Mouse (Mus musculus): Measurements from ENCODE around the gene Taf8. TPM values are rescaled to one million over a fixed set of nuclear protein-coding genes. Genes with fewer than 3 reads are reported as not detected.

The Taf8 gene
- polyA plus RNA-seq, 1 experiment from 2014 or later, result 19.5 TPM

GRCm38 (mm10) chr17:47485791-47486190 is 16.3 kb downstream of the Taf8 start:
- H3K36me3 ChIP-seq (ENCODE audit: control insufficient read depth, insufficient read depth, low read length), result peaks cover 26% of the 10 kb centered on the region
- peaks cover 3% of the 10 kb centered on the region; the same call in 1 of the 2 replicates for H3K4me1 ChIP-seq (ENCODE audit: control insufficient read depth, insufficient read depth, low read length)
- H3K9ac ChIP-seq (ENCODE audit: low read depth, low read length), result no peak overlapping the region
- H3K4me2 ChIP-seq (ENCODE audit: low read depth, low read length), result no peak overlapping the region
- ATAC-seq (ENCODE audit: low read depth), result peak; percentile 27; the same call in 1 of the 2 replicates
- H3K27me3 ChIP-seq (replicated peaks; ENCODE audit: control insufficient read depth, insufficient read depth, low read length), result no peaks in the 10 kb centered on the region
- no peak overlapping the region for H3K4me3 ChIP-seq (ENCODE audit: low read depth, low read length)
- WGBS, result 80% methylated on average over 3 of the region's 3 CpGs
- H3K27ac ChIP-seq (replicated peaks; ENCODE audit: low read depth, low read length), result no peak overlapping the region
- no peaks in the 10 kb centered on the region for H3K9me3 ChIP-seq (ENCODE audit: control insufficient read depth, low read length)
- peak; percentile 78 for DNase-seq (ENCODE audit: low spot score)

DNA sequence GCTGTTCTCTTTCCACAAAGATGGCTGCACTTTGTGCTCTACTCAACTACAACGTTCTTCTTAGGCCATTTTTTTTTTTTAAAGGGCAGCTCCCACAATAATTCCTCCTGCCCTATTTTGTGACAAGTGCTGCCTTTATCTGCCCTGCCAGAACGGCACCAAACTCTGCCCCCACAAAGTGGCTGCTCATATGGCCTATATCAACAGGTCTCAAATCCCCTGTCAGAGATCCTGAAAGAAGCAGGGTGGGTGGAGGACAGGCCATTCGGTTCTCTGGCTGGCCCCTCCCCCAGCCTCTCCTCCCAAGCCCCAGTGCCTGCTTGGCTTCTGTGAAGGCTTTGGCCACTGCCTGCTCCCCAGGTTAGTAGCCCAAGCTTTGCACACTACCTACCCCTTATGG is 17.1 kb downstream of the Taf8 start:
- Histone ChIP-seq H3K9me3 (ENCODE audit: control insufficient read depth, low read length) (no peaks in the 10 kb centered on the region), H3K4me1 (ENCODE audit: control insufficient read depth, insufficient read depth, low read length) (peaks cover 3% of the 10 kb centered on the region; the same call in 1 of the 2 replicates), H3K4me2 (ENCODE audit: low read depth, low read length) (no peak overlapping the region), H3K36me3 (ENCODE audit: control insufficient read depth, insufficient read depth, low read length) (peaks cover 18% of the 10 kb centered on the region), H3K27me3 (replicated peaks; ENCODE audit: control insufficient read depth, insufficient read depth, low read length) (no peaks in the 10 kb centered on the region), H3K27ac (replicated peaks; ENCODE audit: low read depth, low read length) (peak overlapping the region; percentile 56), H3K9ac (ENCODE audit: low read depth, low read length) (no peak overlapping the region), H3K4me3 (ENCODE audit: low read depth, low read length) (no peak overlapping the region)
- no peak for DNase-seq (ENCODE audit: low spot score)
- no peak for ATAC-seq (ENCODE audit: low read depth)
- 14% methylated on average over 3 of the region's 3 CpGs for WGBS

DNA sequence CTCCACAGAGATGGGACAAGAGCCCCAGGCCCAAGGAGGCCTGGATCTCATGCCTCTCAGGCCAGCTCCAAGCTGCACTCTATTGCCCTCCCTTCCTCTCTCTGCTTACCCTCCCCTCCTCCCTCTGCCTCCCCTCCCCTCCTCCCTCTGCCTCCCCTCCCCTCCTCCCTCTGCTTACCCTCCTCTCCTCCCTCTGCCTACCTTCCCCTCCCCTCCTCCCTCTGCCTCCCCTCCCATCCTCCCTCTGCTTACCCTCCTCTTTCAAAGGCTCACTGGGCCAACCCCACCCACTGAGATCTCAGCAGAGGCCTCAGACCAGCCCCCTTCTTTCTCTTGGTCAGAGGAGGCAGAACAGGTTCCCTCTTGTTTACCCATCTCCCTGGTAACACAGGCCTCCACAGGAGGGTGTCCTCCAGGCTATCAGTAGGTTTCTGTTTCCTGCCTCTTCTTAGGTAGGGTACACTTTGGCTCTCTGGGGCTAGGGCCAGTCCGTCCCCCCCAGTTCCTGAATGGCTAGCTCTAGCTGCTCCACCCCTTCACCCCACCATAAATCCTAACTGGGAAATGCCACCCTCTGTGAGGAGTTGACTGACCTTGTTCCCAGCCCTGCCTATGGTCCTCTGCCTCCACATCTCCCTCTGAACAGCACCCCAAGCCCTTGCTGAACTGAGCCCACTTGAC is 17.7 kb downstream of the Taf8 start:
- H3K9ac ChIP-seq (ENCODE audit: low read depth, low read length), result no peak overlapping the region
- ATAC-seq (ENCODE audit: low read depth) (peak; percentile 86), DNase-seq (ENCODE audit: low spot score) (peak; percentile 84)
- 44% methylated on average over 1 of the region's 1 CpGs for WGBS
- no peaks in the 10 kb centered on the region for H3K9me3 ChIP-seq (ENCODE audit: control insufficient read depth, low read length)
- peaks cover 3% of the 10 kb centered on the region; the same call in 1 of the 2 replicates for H3K4me1 ChIP-seq (ENCODE audit: control insufficient read depth, insufficient read depth, low read length)
- no peaks in the 10 kb centered on the region for H3K27me3 ChIP-seq (replicated peaks; ENCODE audit: control insufficient read depth, insufficient read depth, low read length)
- H3K4me3 ChIP-seq (ENCODE audit: low read depth, low read length), result no peak overlapping the region
- peaks cover 12% of the 10 kb centered on the region for H3K36me3 ChIP-seq (ENCODE audit: control insufficient read depth, insufficient read depth, low read length)
- no peak overlapping the region for H3K4me2 ChIP-seq (ENCODE audit: low read depth, low read length)
- H3K27ac ChIP-seq (replicated peaks; ENCODE audit: low read depth, low read length), result peak overlapping the region; percentile 56

GRCm38 (mm10) chr17:47482401-47482800 is 19.7 kb downstream of the Taf8 start:
- Histone ChIP-seq H3K9me3 (ENCODE audit: control insufficient read depth, low read length) (no peaks in the 10 kb centered on the region), H3K4me3 (ENCODE audit: low read depth, low read length) (no peak overlapping the region), H3K27ac (replicated peaks; ENCODE audit: low read depth, low read length) (no peak overlapping the region), H3K9ac (ENCODE audit: low read depth, low read length) (no peak overlapping the region), H3K4me2 (ENCODE audit: low read depth, low read length) (no peak overlapping the region), H3K36me3 (ENCODE audit: control insufficient read depth, insufficient read depth, low read length) (no peaks in the 10 kb centered on the region), H3K4me1 (ENCODE audit: control insufficient read depth, insufficient read depth, low read length) (peaks cover 3% of the 10 kb centered on the region; the same call in 1 of the 2 replicates), H3K27me3 (replicated peaks; ENCODE audit: control insufficient read depth, insufficient read depth, low read length) (no peaks in the 10 kb centered on the region)
- WGBS, result 51% methylated on average over 2 of the region's 2 CpGs
- peak; percentile 54 for DNase-seq (ENCODE audit: low spot score)
- no peak for ATAC-seq (ENCODE audit: low read depth)

DNA sequence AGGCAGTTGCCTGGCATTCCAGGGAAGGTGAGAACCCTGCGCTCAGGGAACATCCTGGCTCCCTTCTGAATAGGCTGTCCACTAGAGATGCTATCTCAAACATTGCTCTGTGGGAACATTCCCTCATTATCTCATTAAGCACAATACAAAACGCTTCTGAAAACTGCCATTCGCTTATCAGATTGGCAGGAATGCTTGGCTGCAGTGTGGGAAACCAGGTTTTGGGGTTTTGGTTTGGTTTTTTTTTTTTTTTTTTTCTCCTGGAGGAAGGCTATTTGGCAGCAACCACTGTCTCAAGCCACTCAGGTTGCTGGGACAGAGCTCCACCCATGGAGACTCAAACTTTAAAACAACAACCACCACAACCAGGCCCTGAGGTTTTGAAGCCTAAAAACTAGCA is 22.2 kb downstream of the Taf8 start:
- H3K36me3 ChIP-seq (ENCODE audit: control insufficient read depth, insufficient read depth, low read length), result no peaks in the 10 kb centered on the region
- no peaks in the 10 kb centered on the region for H3K9me3 ChIP-seq (ENCODE audit: control insufficient read depth, low read length)
- no peak overlapping the region for H3K27ac ChIP-seq (replicated peaks; ENCODE audit: low read depth, low read length)
- H3K4me1 ChIP-seq (ENCODE audit: control insufficient read depth, insufficient read depth, low read length), result no peaks in the 10 kb centered on the region; the same call in 1 of the 2 replicates
- no peak overlapping the region for H3K9ac ChIP-seq (ENCODE audit: low read depth, low read length)
- DNase-seq (ENCODE audit: low spot score) (no peak), ATAC-seq (ENCODE audit: low read depth) (no peak)
- no peak overlapping the region for H3K4me3 ChIP-seq (ENCODE audit: low read depth, low read length)
- H3K27me3 ChIP-seq (replicated peaks; ENCODE audit: control insufficient read depth, insufficient read depth, low read length), result no peaks in the 10 kb centered on the region
- no peak overlapping the region for H3K4me2 ChIP-seq (ENCODE audit: low read depth, low read length)
- whole genome bisulfite sequencing, result 72% methylated on average over 3 of the region's 3 CpGs

- H3K27me3 ChIP-seq (replicated peaks; ENCODE audit: control insufficient read depth, insufficient read depth, low read length), result no peaks in the 10 kb centered on the region
- H3K27ac ChIP-seq (replicated peaks; ENCODE audit: low read depth, low read length), result no peak overlapping the region
- DNase-seq (ENCODE audit: low spot score) (no peak), ATAC-seq (ENCODE audit: low read depth) (no peak)
- no peaks in the 10 kb centered on the region for H3K9me3 ChIP-seq (ENCODE audit: control insufficient read depth, low read length)
- no peak overlapping the region for H3K4me3 ChIP-seq (ENCODE audit: low read depth, low read length)
- peaks cover 3% of the 10 kb centered on the region for H3K4me1 ChIP-seq (ENCODE audit: control insufficient read depth, insufficient read depth, low read length)
- H3K36me3 ChIP-seq (ENCODE audit: control insufficient read depth, insufficient read depth, low read length), result no peaks in the 10 kb centered on the region
- H3K9ac ChIP-seq (ENCODE audit: low read depth, low read length), result no peak overlapping the region
- no peak overlapping the region for H3K4me2 ChIP-seq (ENCODE audit: low read depth, low read length)
- 64% methylated on average over 3 of the region's 3 CpGs for WGBS
These were observed 26.4 kb downstream of the Taf8 start for GRCm38 (mm10) chr17:47475714-47476113.

DNA sequence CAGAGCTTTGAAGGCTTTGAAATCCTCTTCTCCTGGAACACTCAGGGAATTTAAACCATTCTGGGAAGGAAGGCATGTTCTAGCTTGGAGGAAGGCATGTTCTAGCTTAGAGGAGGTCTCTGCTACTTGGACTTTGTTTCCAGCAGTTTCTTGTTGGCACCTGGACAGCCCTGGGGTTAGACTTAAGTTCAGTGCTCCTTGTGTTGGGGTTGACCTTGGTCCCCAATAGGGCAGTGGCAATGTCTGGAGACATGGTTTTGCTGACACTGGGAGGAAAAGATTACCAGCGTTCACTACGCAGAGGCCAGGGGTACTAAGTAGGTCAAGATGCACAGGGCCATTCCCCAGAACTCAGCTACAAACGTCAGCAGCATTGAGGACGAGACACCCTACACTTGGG is 26.9 kb downstream of the Taf8 start:
- Histone ChIP-seq H3K9me3 (ENCODE audit: control insufficient read depth, low read length) (no peaks in the 10 kb centered on the region), H3K9ac (ENCODE audit: low read depth, low read length) (no peak overlapping the region), H3K27ac (replicated peaks; ENCODE audit: low read depth, low read length) (no peak overlapping the region), H3K4me2 (ENCODE audit: low read depth, low read length) (no peak overlapping the region), H3K4me1 (ENCODE audit: control insufficient read depth, insufficient read depth, low read length) (peaks cover 6% of the 10 kb centered on the region), H3K36me3 (ENCODE audit: control insufficient read depth, insufficient read depth, low read length) (no peaks in the 10 kb centered on the region), H3K4me3 (ENCODE audit: low read depth, low read length) (no peak overlapping the region), H3K27me3 (replicated peaks; ENCODE audit: control insufficient read depth, insufficient read depth, low read length) (no peaks in the 10 kb centered on the region)
- WGBS, result 87% methylated on average over 4 of the region's 4 CpGs
- no peak for ATAC-seq (ENCODE audit: low read depth)
- no peak for DNase-seq (ENCODE audit: low spot score)

GRCm38 (mm10) chr17:47474250-47474649 is 27.8 kb downstream of the Taf8 start:
- no peak overlapping the region for H3K4me3 ChIP-seq (ENCODE audit: low read depth, low read length)
- H3K36me3 ChIP-seq (ENCODE audit: control insufficient read depth, insufficient read depth, low read length), result no peaks in the 10 kb centered on the region
- H3K27me3 ChIP-seq (replicated peaks; ENCODE audit: control insufficient read depth, insufficient read depth, low read length), result 0 out of 2 replicates have a peak, but pooled peaks cover 4% of the 10 kb centered on the region
- no peaks in the 10 kb centered on the region for H3K9me3 ChIP-seq (ENCODE audit: control insufficient read depth, low read length)
- H3K27ac ChIP-seq (replicated peaks; ENCODE audit: low read depth, low read length), result no peak overlapping the region
- H3K9ac ChIP-seq (ENCODE audit: low read depth, low read length), result no peak overlapping the region
- 82% methylated on average over 4 of the region's 4 CpGs for WGBS
- no peak for DNase-seq (ENCODE audit: low spot score)
- ATAC-seq (ENCODE audit: low read depth), result no peak
- H3K4me1 ChIP-seq (ENCODE audit: control insufficient read depth, insufficient read depth, low read length), result peaks cover 6% of the 10 kb centered on the region
- no peak overlapping the region for H3K4me2 ChIP-seq (ENCODE audit: low read depth, low read length)

DNA sequence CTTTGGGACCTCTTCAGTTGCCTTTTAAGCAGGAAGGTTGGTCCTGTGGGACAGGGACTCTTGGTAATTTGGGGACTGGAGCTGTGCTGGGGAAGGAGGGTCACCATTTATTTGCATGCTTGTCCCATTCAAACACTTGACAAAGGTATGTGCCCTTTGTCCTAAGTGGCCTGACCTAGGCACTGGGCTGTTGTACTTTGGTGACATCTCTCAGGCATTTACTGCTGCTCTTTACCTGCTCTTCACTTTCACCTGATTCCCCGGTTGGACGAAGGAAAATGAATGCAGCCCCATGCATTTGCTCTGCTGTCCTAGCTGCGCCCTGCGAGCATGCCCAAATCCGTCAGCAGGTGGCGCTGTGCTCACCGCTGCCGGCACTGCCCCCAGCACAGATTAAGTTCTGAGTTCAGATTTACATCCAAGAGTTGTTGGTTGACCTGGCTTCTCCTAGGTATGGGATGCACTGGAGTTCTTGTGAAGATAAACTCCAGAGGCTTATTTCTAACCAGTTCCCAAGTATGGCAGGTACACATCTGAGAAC is 28.6 kb downstream of the Taf8 start:
- Histone ChIP-seq H3K4me1 (ENCODE audit: control insufficient read depth, insufficient read depth, low read length) (peaks cover 6% of the 10 kb centered on the region), H3K9ac (ENCODE audit: low read depth, low read length) (no peak overlapping the region), H3K4me3 (ENCODE audit: low read depth, low read length) (no peak overlapping the region), H3K36me3 (ENCODE audit: control insufficient read depth, insufficient read depth, low read length) (no peaks in the 10 kb centered on the region), H3K9me3 (ENCODE audit: control insufficient read depth, low read length) (no peaks in the 10 kb centered on the region), H3K4me2 (ENCODE audit: low read depth, low read length) (no peak overlapping the region), H3K27ac (replicated peaks; ENCODE audit: low read depth, low read length) (no peak overlapping the region), H3K27me3 (replicated peaks; ENCODE audit: control insufficient read depth, insufficient read depth, low read length) (peaks cover 11% of the 10 kb centered on the region; the same call in 1 of the 2 replicates)
- DNase-seq (ENCODE audit: low spot score), result no peak
- WGBS, result 14% methylated on average over 8 of the region's 8 CpGs
- ATAC-seq (ENCODE audit: low read depth), result no peak

Measured in embryonic facial prominence, embryonic 14.5 days (tissue).